Mouse (Mus musculus): ENCODE data around the gene Astn2. TPM values are rescaled to one million over a fixed set of nuclear protein-coding genes. Genes with fewer than 3 reads are reported as not detected.
A peak's percentile ranks its signal among the peaks of the same experiment; 100 is the strongest.

Astn2 gene
- polyA plus RNA-seq, 1 experiment from 2014 or later, result 1.2 TPM

- no peak for ATAC-seq (ENCODE audit: low FRiP score)
- Histone ChIP-seq H3K9me3 (ENCODE audit: control insufficient read depth, low read length) (no peaks in the 10 kb centered on the region), H3K27me3 (ENCODE audit: control insufficient read depth, insufficient read depth, low read length) (peaks cover 4% of the 10 kb centered on the region), H3K27ac (ENCODE audit: low read depth, low read length) (no peak overlapping the region), H3K4me1 (replicated peaks; ENCODE audit: control insufficient read depth, insufficient read depth, low read length) (no peaks in the 10 kb centered on the region), H3K4me2 (replicated peaks; ENCODE audit: low read depth, low read length) (0 out of 2 replicates have a peak overlapping the region, but pooled peaks have one; percentile 0), H3K4me3 (ENCODE audit: low read depth, low read length) (no peak overlapping the region), H3K36me3 (ENCODE audit: control insufficient read depth, insufficient read depth, low read length) (no peaks in the 10 kb centered on the region), H3K9ac (ENCODE audit: low read depth, low read length) (no peak overlapping the region)
- 26% methylated on average over 8 of the region's 8 CpGs for WGBS
- peak; percentile 40 for DNase-seq (ENCODE audit: low spot score)
Measured at GRCm38 (mm10) chr4:66401186-66401681, 3.2 kb downstream of the Astn2 start.

- H3K4me1 ChIP-seq (replicated peaks; ENCODE audit: control insufficient read depth, insufficient read depth, low read length), result no peaks in the 10 kb centered on the region
- H3K27me3 ChIP-seq (ENCODE audit: control insufficient read depth, insufficient read depth, low read length), result peaks cover 4% of the 10 kb centered on the region
- H3K4me3 ChIP-seq (ENCODE audit: low read depth, low read length), result no peak overlapping the region
- no peaks in the 10 kb centered on the region for H3K36me3 ChIP-seq (ENCODE audit: control insufficient read depth, insufficient read depth, low read length)
- WGBS, result 62% methylated on average over 4 of the region's 4 CpGs
- H3K9ac ChIP-seq (ENCODE audit: low read depth, low read length), result no peak overlapping the region
- no peaks in the 10 kb centered on the region for H3K9me3 ChIP-seq (ENCODE audit: control insufficient read depth, low read length)
- DNase-seq (ENCODE audit: low spot score) (peak; percentile 33), ATAC-seq (ENCODE audit: low FRiP score) (no peak)
- H3K27ac ChIP-seq (ENCODE audit: low read depth, low read length), result no peak overlapping the region
- H3K4me2 ChIP-seq (replicated peaks; ENCODE audit: low read depth, low read length), result no peak overlapping the region
Measured at GRCm38 (mm10) chr4:66399066-66399465, 5.3 kb downstream of the Astn2 start.

GRCm38 (mm10) chr4:66397216-66397615 lies 7.2 kb downstream of the Astn2 start:
- no peaks in the 10 kb centered on the region for H3K4me1 ChIP-seq (replicated peaks; ENCODE audit: control insufficient read depth, insufficient read depth, low read length)
- no peaks in the 10 kb centered on the region for H3K9me3 ChIP-seq (ENCODE audit: control insufficient read depth, low read length)
- H3K4me3 ChIP-seq (ENCODE audit: low read depth, low read length), result no peak overlapping the region
- H3K9ac ChIP-seq (ENCODE audit: low read depth, low read length), result no peak overlapping the region
- DNase-seq (ENCODE audit: low spot score), result no peak
- no peaks in the 10 kb centered on the region for H3K36me3 ChIP-seq (ENCODE audit: control insufficient read depth, insufficient read depth, low read length)
- no peak for ATAC-seq (ENCODE audit: low FRiP score)
- no peak overlapping the region for H3K4me2 ChIP-seq (replicated peaks; ENCODE audit: low read depth, low read length)
- no peak overlapping the region for H3K27ac ChIP-seq (ENCODE audit: low read depth, low read length)
- peaks cover 4% of the 10 kb centered on the region for H3K27me3 ChIP-seq (ENCODE audit: control insufficient read depth, insufficient read depth, low read length)

GRCm38 (mm10) chr4:66393294-66393693 lies 11.1 kb downstream of the Astn2 start:
- Histone ChIP-seq H3K27me3 (ENCODE audit: control insufficient read depth, insufficient read depth, low read length) (no peaks in the 10 kb centered on the region), H3K9me3 (ENCODE audit: control insufficient read depth, low read length) (no peaks in the 10 kb centered on the region), H3K4me1 (replicated peaks; ENCODE audit: control insufficient read depth, insufficient read depth, low read length) (no peaks in the 10 kb centered on the region), H3K9ac (ENCODE audit: low read depth, low read length) (no peak overlapping the region), H3K4me2 (replicated peaks; ENCODE audit: low read depth, low read length) (no peak overlapping the region), H3K27ac (ENCODE audit: low read depth, low read length) (no peak overlapping the region), H3K4me3 (ENCODE audit: low read depth, low read length) (no peak overlapping the region), H3K36me3 (ENCODE audit: control insufficient read depth, insufficient read depth, low read length) (no peaks in the 10 kb centered on the region)
- ATAC-seq (ENCODE audit: low FRiP score) (no peak), DNase-seq (ENCODE audit: low spot score) (no peak)
- WGBS, result 77% methylated on average over 4 of the region's 4 CpGs

- DNase-seq (ENCODE audit: low spot score) (no peak), ATAC-seq (ENCODE audit: low FRiP score) (no peak)
- Histone ChIP-seq H3K9ac (ENCODE audit: low read depth, low read length) (no peak overlapping the region), H3K27me3 (ENCODE audit: control insufficient read depth, insufficient read depth, low read length) (no peaks in the 10 kb centered on the region), H3K4me3 (ENCODE audit: low read depth, low read length) (no peak overlapping the region), H3K27ac (ENCODE audit: low read depth, low read length) (no peak overlapping the region), H3K9me3 (ENCODE audit: control insufficient read depth, low read length) (no peaks in the 10 kb centered on the region), H3K4me2 (replicated peaks; ENCODE audit: low read depth, low read length) (no peak overlapping the region), H3K36me3 (ENCODE audit: control insufficient read depth, insufficient read depth, low read length) (no peaks in the 10 kb centered on the region), H3K4me1 (replicated peaks; ENCODE audit: control insufficient read depth, insufficient read depth, low read length) (no peaks in the 10 kb centered on the region)
- 19% methylated on average over 4 of the region's 4 CpGs for WGBS
Measured at GRCm38 (mm10) chr4:66390480-66390879, 13.9 kb downstream of the Astn2 start.

GRCm38 (mm10) chr4:66378586-66378985 lies 25.8 kb downstream of the Astn2 start:
- 49% methylated on average over 2 of the region's 2 CpGs for WGBS
- no peak for ATAC-seq (ENCODE audit: low FRiP score)
- Histone ChIP-seq H3K4me2 (replicated peaks; ENCODE audit: low read depth, low read length) (no peak overlapping the region), H3K36me3 (ENCODE audit: control insufficient read depth, insufficient read depth, low read length) (no peaks in the 10 kb centered on the region), H3K27me3 (ENCODE audit: control insufficient read depth, insufficient read depth, low read length) (no peaks in the 10 kb centered on the region), H3K27ac (ENCODE audit: low read depth, low read length) (no peak overlapping the region), H3K4me3 (ENCODE audit: low read depth, low read length) (no peak overlapping the region), H3K9me3 (ENCODE audit: control insufficient read depth, low read length) (no peaks in the 10 kb centered on the region), H3K9ac (ENCODE audit: low read depth, low read length) (no peak overlapping the region), H3K4me1 (replicated peaks; ENCODE audit: control insufficient read depth, insufficient read depth, low read length) (no peaks in the 10 kb centered on the region)
- no peak for DNase-seq (ENCODE audit: low spot score)

- WGBS, result 74% methylated on average over 3 of the region's 3 CpGs
- H3K9me3 ChIP-seq (ENCODE audit: control insufficient read depth, low read length), result no peaks in the 10 kb centered on the region
- ATAC-seq (ENCODE audit: low FRiP score) (no peak), DNase-seq (ENCODE audit: low spot score) (no peak)
- no peak overlapping the region for H3K9ac ChIP-seq (ENCODE audit: low read depth, low read length)
- H3K27ac ChIP-seq (ENCODE audit: low read depth, low read length), result no peak overlapping the region
- no peaks in the 10 kb centered on the region for H3K36me3 ChIP-seq (ENCODE audit: control insufficient read depth, insufficient read depth, low read length)
- no peak overlapping the region for H3K4me2 ChIP-seq (replicated peaks; ENCODE audit: low read depth, low read length)
- H3K4me3 ChIP-seq (ENCODE audit: low read depth, low read length), result no peak overlapping the region
- no peaks in the 10 kb centered on the region for H3K4me1 ChIP-seq (replicated peaks; ENCODE audit: control insufficient read depth, insufficient read depth, low read length)
- no peaks in the 10 kb centered on the region for H3K27me3 ChIP-seq (ENCODE audit: control insufficient read depth, insufficient read depth, low read length)
Measured at GRCm38 (mm10) chr4:66370557-66371071, 33.8 kb downstream of the Astn2 start.

GRCm38 (mm10) chr4:66365500-66365899 lies 38.9 kb downstream of the Astn2 start:
- 73% methylated on average over 1 of the region's 1 CpGs for WGBS
- Histone ChIP-seq H3K4me3 (ENCODE audit: low read depth, low read length) (no peak overlapping the region), H3K4me2 (replicated peaks; ENCODE audit: low read depth, low read length) (no peak overlapping the region), H3K4me1 (replicated peaks; ENCODE audit: control insufficient read depth, insufficient read depth, low read length) (no peaks in the 10 kb centered on the region), H3K27ac (ENCODE audit: low read depth, low read length) (no peak overlapping the region), H3K9ac (ENCODE audit: low read depth, low read length) (no peak overlapping the region), H3K27me3 (ENCODE audit: control insufficient read depth, insufficient read depth, low read length) (no peaks in the 10 kb centered on the region), H3K36me3 (ENCODE audit: control insufficient read depth, insufficient read depth, low read length) (no peaks in the 10 kb centered on the region), H3K9me3 (ENCODE audit: control insufficient read depth, low read length) (no peaks in the 10 kb centered on the region)
- peak; percentile 10 for DNase-seq (ENCODE audit: low spot score)
- no peak for ATAC-seq (ENCODE audit: low FRiP score)

GRCm38 (mm10) chr4:66344632-66345031 lies 59.8 kb downstream of the Astn2 start:
- no peaks in the 10 kb centered on the region for H3K4me1 ChIP-seq (replicated peaks; ENCODE audit: control insufficient read depth, insufficient read depth, low read length)
- no peaks in the 10 kb centered on the region for H3K27me3 ChIP-seq (ENCODE audit: control insufficient read depth, insufficient read depth, low read length)
- no peaks in the 10 kb centered on the region for H3K9me3 ChIP-seq (ENCODE audit: control insufficient read depth, low read length)
- no peak overlapping the region for H3K4me3 ChIP-seq (ENCODE audit: low read depth, low read length)
- no peaks in the 10 kb centered on the region for H3K36me3 ChIP-seq (ENCODE audit: control insufficient read depth, insufficient read depth, low read length)
- ATAC-seq (ENCODE audit: low FRiP score) (no peak), DNase-seq (ENCODE audit: low spot score) (no peak)
- H3K9ac ChIP-seq (ENCODE audit: low read depth, low read length), result no peak overlapping the region
- H3K4me2 ChIP-seq (replicated peaks; ENCODE audit: low read depth, low read length), result no peak overlapping the region
- no peak overlapping the region for H3K27ac ChIP-seq (ENCODE audit: low read depth, low read length)
- WGBS, result 83% methylated on average over 2 of the region's 2 CpGs

Data from hindbrain, embryonic 11.5 days (tissue).